Comparison of ENCODE assay signal across 23 mouse cellular contexts in the genomic region with DNA sequence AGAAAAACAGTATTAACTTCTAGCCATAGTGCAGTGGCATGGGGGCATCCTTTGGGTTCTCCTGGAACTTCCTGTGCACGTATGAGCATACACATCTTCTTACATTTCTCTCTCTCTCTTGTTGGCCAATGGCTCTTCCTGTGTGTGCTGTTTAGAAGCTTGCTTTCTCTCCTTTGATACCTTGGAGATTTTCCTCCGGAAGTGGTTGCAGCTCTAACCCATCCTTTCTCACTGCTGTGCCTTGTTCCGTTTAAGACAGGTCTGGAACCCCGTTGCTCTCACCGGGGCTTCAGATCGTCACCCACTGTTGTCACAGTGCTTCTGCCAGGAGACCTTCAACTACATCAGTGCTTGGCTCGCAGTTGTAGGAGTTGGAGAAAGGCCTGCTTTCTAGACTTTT. TPM values are rescaled to one million over a fixed set of nuclear protein-coding genes. Genes with fewer than 3 reads are reported as not detected.
DNase-seq lines count a peak whose midpoint lies in the region; ATAC-seq lines count a peak whose summit lies in the region.
"Had no signal": no experiment of that assay in that cellular context is flagged by ENCODE, and none has a peak within 500 bp of the region (broad histone marks: within the 10 kb centered on the region; RNA-seq: fewer than 3 reads in every experiment).

No protein-coding gene starts in this region.

- peak; percentile 63 for ATAC-seq in activated CD4-positive, CD25-positive, alpha-beta regulatory T cell, adult 4 months
- ATAC-seq in megakaryocyte progenitor cell, adult 5-6 weeks (replicated peaks; ENCODE audit: poor library complexity), result no peak
- ATAC-seq: forebrain, embryonic 13.5 days; forebrain, embryonic 16.5 days; hindbrain, postnatal 0 days; intestine, embryonic 15.5 days had no signal

- peaks cover 40% of the 10 kb centered on the region for H3K36me3 ChIP-seq in midbrain, embryonic 10.5 days

- no peak overlapping the region for H3K27ac ChIP-seq in midbrain, embryonic 10.5 days (replicated peaks)
- H3K27ac ChIP-seq: forebrain, embryonic 10.5 days; forebrain, embryonic 13.5 days; heart, adult 2 months; hindbrain, embryonic 10.5 days; hindbrain, embryonic 14.5 days; hindbrain, postnatal 0 days; intestine, embryonic 15.5 days had no signal

- no peaks in the 10 kb centered on the region for H3K9me3 ChIP-seq in midbrain, embryonic 10.5 days (replicated peaks)
- H3K9me3 ChIP-seq: forebrain, embryonic 10.5 days; forebrain, embryonic 13.5 days; hindbrain, embryonic 10.5 days; intestine, embryonic 15.5 days had no signal

- no peaks in the 10 kb centered on the region for H3K4me1 ChIP-seq in midbrain, embryonic 10.5 days
- H3K4me1 ChIP-seq: forebrain, embryonic 10.5 days; forebrain, embryonic 13.5 days; hindbrain, embryonic 10.5 days had no signal

- DNase-seq in CD4-positive helper T cell, adult 2 months (ENCODE audit: low read depth, low spot score), result peak; percentile 68
- DNase-seq in CD4-positive, CD25-positive, alpha-beta regulatory T cell, adult 2 months (ENCODE audit: low read depth, low spot score), result peak; percentile 33
- DNase-seq in naive thymus-derived CD4-positive, alpha-beta T cell, adult 2 months (ENCODE audit: low read depth), result peak; percentile 68
- DNase-seq in midbrain, embryonic 10.5 days (ENCODE audit: low spot score), result no peak
- DNase-seq: adrenal gland, postnatal 10 days; adrenal gland, postnatal 36 days; cerebellum, adult 18-20 months; cerebellum, adult 9-10 months; cerebellum, postnatal 14 days; gastrocnemius, postnatal 10 days; heart, adult 2 months; heart, postnatal 36 days had no signal

- 89% methylated on average over 7 of the region's 7 CpGs for WGBS in midbrain, embryonic 10.5 days

- no peaks in the 10 kb centered on the region for H3K27me3 ChIP-seq in midbrain, embryonic 10.5 days (ENCODE audit: low read depth, poor library complexity, severe bottlenecking)
- H3K27me3 ChIP-seq: forebrain, embryonic 13.5 days; intestine, embryonic 15.5 days had no signal

- no peak overlapping the region for H3K4me3 ChIP-seq in midbrain, embryonic 10.5 days
- H3K4me3 ChIP-seq: forebrain, embryonic 10.5 days; forebrain, embryonic 13.5 days; heart, adult 2 months; hindbrain, embryonic 10.5 days; intestine, embryonic 15.5 days had no signal

RNA-seq across cellular contexts. Expression of a gene that starts 17.2 kb away (rescaled TPM):
- polyA plus RNA-seq in activated CD4-positive, CD25-positive, alpha-beta regulatory T cell, adult 4 months (2017; shearing (Covaris generic)), result 1 to 10 TPM; 2.3 to 2.5 TPM
- 0.77 and 1.0 TPM in 2 replicates for polyA plus RNA-seq in midbrain, embryonic 10.5 days (2016; fragmentation: Nextera tagmentation; extraction: Ambion mirVana)
- total RNA-seq in megakaryocyte progenitor cell, adult 5-6 weeks (2015), result 24.6 and 25.4 TPM in 2 replicates
- total RNA-seq in megakaryocyte progenitor cell, adult 5-6 weeks (2017), result 10.7 and 12.4 TPM in 2 replicates

RNA-seq across cellular contexts. Expression of a gene that starts 36.4 kb away (rescaled TPM):
- polyA plus RNA-seq in activated CD4-positive, CD25-positive, alpha-beta regulatory T cell, adult 4 months (2017; shearing (Covaris generic)), result under 1 TPM in 1 of 2 experiments, not detected in 1; 0.37 TPM
- 0.17 and 0.20 TPM in 2 replicates for polyA plus RNA-seq in midbrain, embryonic 10.5 days (2016; fragmentation: Nextera tagmentation; extraction: Ambion mirVana)
- total RNA-seq in megakaryocyte progenitor cell, adult 5-6 weeks (2015), result 3.1 and 4.7 TPM in 2 replicates
- 1.7 and 2.6 TPM in 2 replicates for total RNA-seq in megakaryocyte progenitor cell, adult 5-6 weeks (2017)
- total RNA-seq: MEL had no signal
- polyA plus RNA-seq: C2C12 had no signal
